Mouse (Mus musculus): ENCODE results near the gene Nin. TPM values are rescaled to one million over a fixed set of nuclear protein-coding genes. Genes with fewer than 3 reads are reported as not detected.

Nin gene
- polyA plus RNA-seq, 1 experiment from 2014 or later, result 2.2 TPM

- TF ChIP-seq CTCF (IDR thresholded peaks at IDR 0.05; ENCODE audit: low read depth), result no peak
- no peaks in the 10 kb centered on the region for H3K27me3 ChIP-seq (replicated peaks; ENCODE audit: control insufficient read depth, insufficient read depth, low read length)
- WGBS, result 78% methylated on average over 3 of the region's 3 CpGs
- ATAC-seq, result no peak
- H3K9ac ChIP-seq (ENCODE audit: low read depth, low read length), result no peak overlapping the region
- H3K9me3 ChIP-seq (ENCODE audit: control insufficient read depth), result no peaks in the 10 kb centered on the region
- H3K4me3 ChIP-seq (ENCODE audit: low read depth, low read length), result no peak overlapping the region
- H3K27ac ChIP-seq (ENCODE audit: low read depth, low read length), result no peak overlapping the region
- H3K36me3 ChIP-seq (ENCODE audit: control insufficient read depth, insufficient read depth), result peaks cover 51% of the 10 kb centered on the region
- H3K4me1 ChIP-seq (replicated peaks; ENCODE audit: control insufficient read depth, insufficient read depth, low read length), result no peaks in the 10 kb centered on the region
- H3K4me2 ChIP-seq (replicated peaks; ENCODE audit: low read depth), result no peak overlapping the region
Measured at GRCm38 (mm10) chr12:69965644-69966043, 147.9 kb downstream of the Nin start.

GRCm38 (mm10) chr12:69963141-69963540 is 150.4 kb downstream of the Nin start:
- Histone ChIP-seq H3K4me2 (replicated peaks; ENCODE audit: low read depth) (no peak overlapping the region), H3K36me3 (ENCODE audit: control insufficient read depth, insufficient read depth) (peaks cover 30% of the 10 kb centered on the region), H3K9ac (ENCODE audit: low read depth, low read length) (no peak overlapping the region), H3K27ac (ENCODE audit: low read depth, low read length) (no peak overlapping the region), H3K4me3 (ENCODE audit: low read depth, low read length) (no peak overlapping the region), H3K9me3 (ENCODE audit: control insufficient read depth) (no peaks in the 10 kb centered on the region), H3K4me1 (replicated peaks; ENCODE audit: control insufficient read depth, insufficient read depth, low read length) (no peaks in the 10 kb centered on the region), H3K27me3 (replicated peaks; ENCODE audit: control insufficient read depth, insufficient read depth, low read length) (no peaks in the 10 kb centered on the region)
- TF ChIP-seq CTCF (IDR thresholded peaks at IDR 0.05; ENCODE audit: low read depth), result no peak
- 87% methylated on average over 6 of the region's 6 CpGs for WGBS
- no peak for ATAC-seq

GRCm38 (mm10) chr12:69962468-69962867 is 151.0 kb downstream of the Nin start:
- peaks cover 25% of the 10 kb centered on the region for H3K36me3 ChIP-seq (ENCODE audit: control insufficient read depth, insufficient read depth)
- TF ChIP-seq CTCF (IDR thresholded peaks at IDR 0.05; ENCODE audit: low read depth), result peak; percentile 82
- 55% methylated on average over 4 of the region's 4 CpGs for WGBS
- no peaks in the 10 kb centered on the region for H3K9me3 ChIP-seq (ENCODE audit: control insufficient read depth)
- no peaks in the 10 kb centered on the region for H3K4me1 ChIP-seq (replicated peaks; ENCODE audit: control insufficient read depth, insufficient read depth, low read length)
- no peak overlapping the region for H3K4me3 ChIP-seq (ENCODE audit: low read depth, low read length)
- no peak overlapping the region for H3K27ac ChIP-seq (ENCODE audit: low read depth, low read length)
- no peaks in the 10 kb centered on the region for H3K27me3 ChIP-seq (replicated peaks; ENCODE audit: control insufficient read depth, insufficient read depth, low read length)
- ATAC-seq, result 0 out of 2 replicates have a peak, but pooled peaks have one; percentile 36
- no peak overlapping the region for H3K9ac ChIP-seq (ENCODE audit: low read depth, low read length)
- no peak overlapping the region for H3K4me2 ChIP-seq (replicated peaks; ENCODE audit: low read depth)

Other genes starting within 250 kb of the Nin start
- gene Atl1, start 221.1 kb downstream of the Nin start, polyA plus RNA-seq (2015; fragmentation: Nextera tagmentation; extraction: Ambion mirVana), result 5.0 and 5.6 TPM in 2 replicates
- gene Map4k5, start 220.5 kb downstream of the Nin start, polyA plus RNA-seq (2015; fragmentation: Nextera tagmentation; extraction: Ambion mirVana), result 9.9 and 10.2 TPM in 2 replicates
- 3.7 and 3.8 TPM in 2 replicates for gene Sav1, start 126.7 kb downstream of the Nin start, polyA plus RNA-seq (2015; fragmentation: Nextera tagmentation; extraction: Ambion mirVana)
- gene Abhd12b, start 40.4 kb upstream of the Nin start, polyA plus RNA-seq (2015; fragmentation: Nextera tagmentation; extraction: Ambion mirVana), result not detected in 2 replicates
- 8.1 and 8.2 TPM in 2 replicates for gene Pygl, start 117.8 kb upstream of the Nin start, polyA plus RNA-seq (2015; fragmentation: Nextera tagmentation; extraction: Ambion mirVana)
- gene Trim9, start 233.9 kb upstream of the Nin start, polyA plus RNA-seq (2015; fragmentation: Nextera tagmentation; extraction: Ambion mirVana), result 0.78 and 0.89 TPM in 2 replicates

All from intestine, postnatal 0 days (tissue).